Mouse (Mus musculus) spleen, adult 18-20 months (tissue): ENCODE results near the gene Nit1.
A peak's percentile ranks its signal among the peaks of the same experiment; 100 is the strongest.

Source experiments
- DNase-seq, 2 experiments: peaks; one replicate each; pipeline ENCODE4 v3.0.0; 2022; ENCODE audit warnings: mixed read lengths in 2 of 2

The Nit1 gene

GRCm38 (mm10) chr1:171345225-171346094 is at the start of gene Nit1, which contains the start of gene Pfdn2:
Nit1 (minus strand) TSS chr1:171345646.
Pfdn2 (plus strand) TSS chr1:171345670.
- peak; percentile 79 to 87 for DNase-seq

- peak; percentile 73 to 78 for DNase-seq
Observed at GRCm38 (mm10) chr1:171390101-171390500, 44.7 kb upstream of the Nit1 start.

- DNase-seq = peak; percentile 80 to 89
Observed at GRCm38 (mm10) chr1:171388376-171389102, 43.1 kb upstream of the Nit1 start, which contains the start of gene Arhgap30. Arhgap30 (plus strand) TSS chr1:171388954.

GRCm38 (mm10) chr1:171387099-171387498 is 41.7 kb upstream of the Nit1 start:
- peak; percentile 19 to 38 for DNase-seq

- no peak for DNase-seq
Observed at GRCm38 (mm10) chr1:171385171-171385570, 39.7 kb upstream of the Nit1 start.

- no peak for DNase-seq
Observed at GRCm38 (mm10) chr1:171384361-171384760, 38.9 kb upstream of the Nit1 start.

- no peak for DNase-seq
Observed at GRCm38 (mm10) chr1:171382096-171382620, 36.7 kb upstream of the Nit1 start.

GRCm38 (mm10) chr1:171379935-171380599 is 34.6 kb upstream of the Nit1 start:
- DNase-seq = peak; percentile 65 to 83

- DNase-seq = no peak
Observed at GRCm38 (mm10) chr1:171378298-171378697, 32.9 kb upstream of the Nit1 start.

GRCm38 (mm10) chr1:171375646-171376097 is 30.2 kb upstream of the Nit1 start:
- no peak for DNase-seq

GRCm38 (mm10) chr1:171373946-171374345 is 28.5 kb upstream of the Nit1 start:
- DNase-seq = no peak

- no peak for DNase-seq
Observed at GRCm38 (mm10) chr1:171372880-171373279, 27.4 kb upstream of the Nit1 start.

- no peak for DNase-seq
Observed at GRCm38 (mm10) chr1:171369845-171370556, 24.6 kb upstream of the Nit1 start, which contains the start of gene Nectin4. Nectin4 (plus strand) TSS chr1:171370099.

- DNase-seq = no peak
Observed at GRCm38 (mm10) chr1:171365934-171366333, 20.5 kb upstream of the Nit1 start.

- peak; percentile 38 to 66 for DNase-seq
Observed at GRCm38 (mm10) chr1:171361106-171362103, 16.0 kb upstream of the Nit1 start.

GRCm38 (mm10) chr1:171360656-171361055 is 15.2 kb upstream of the Nit1 start, which contains the start of gene Klhdc9:
Klhdc9 (minus strand) TSS chr1:171360798.
- DNase-seq = peak; percentile 70 to 71

- DNase-seq = no peak
Observed at GRCm38 (mm10) chr1:171360253-171360652, 14.8 kb upstream of the Nit1 start.

- no peak for DNase-seq
Observed at GRCm38 (mm10) chr1:171358421-171358820, 13.0 kb upstream of the Nit1 start.

- DNase-seq = no peak
Observed at GRCm38 (mm10) chr1:171356814-171357213, 11.4 kb upstream of the Nit1 start.

GRCm38 (mm10) chr1:171355812-171356340 is 10.4 kb upstream of the Nit1 start:
- DNase-seq = peak in 1 of 2 experiments; percentile 35
